Mouse (Mus musculus) midbrain, embryonic 14.5 days (tissue): ENCODE measurements around the gene Shb. TPM values are rescaled to one million over a fixed set of nuclear protein-coding genes. Genes with fewer than 3 reads are reported as not detected.

ENCODE experiments used
- ATAC-seq: fragments of 200-750 bp; cut with Nextera tagmentation; 2 replicates; pipeline ENCODE4 v1.8.0; 2017; ENCODE audit warnings: moderate number of reproducible peaks, moderate library complexity; ENCODE audit not compliant: low FRiP score, low TSS enrichment
- DNase-seq: peaks from one replicate; pipeline ENCODE4 v3.0.0-alpha.2; 2015
- H3K27ac ChIP-seq: fragments of 300-500 bp; sonication (generic); replicated peaks from 2 replicates; pipeline ENCODE4 v1.5.1; 2014; ENCODE audit warnings: mild to moderate bottlenecking, low read depth, low read length, moderate library complexity
- H3K27me3 ChIP-seq: fragments of 300-500 bp; sonication (generic); 2 replicates; pipeline ENCODE4 v1.6.1; 2014; ENCODE audit warnings: low read length, control low read depth, mixed read lengths; ENCODE audit not compliant: control insufficient read depth, insufficient read depth
- H3K36me3 ChIP-seq: fragments of 300-500 bp; sonication (generic); 2 replicates; pipeline ENCODE4 v1.6.1; 2014; ENCODE audit warnings: low read length, control low read depth; ENCODE audit not compliant: control insufficient read depth, insufficient read depth
- H3K4me1 ChIP-seq: fragments of 300-500 bp; sonication (generic); 2 replicates; pipeline ENCODE4 v1.6.1; 2014; ENCODE audit warnings: mild to moderate bottlenecking, antibody characterized with exemption, low read length, control low read depth; ENCODE audit not compliant: control insufficient read depth, insufficient read depth
- H3K4me2 ChIP-seq: fragments of 300-500 bp; sonication (generic); 2 replicates; pipeline ENCODE4 v1.6.1; 2014; ENCODE audit warnings: mild to moderate bottlenecking, low read length, moderate library complexity
- H3K4me3 ChIP-seq: fragments of 300-500 bp; sonication (generic); replicated peaks from 2 replicates; pipeline ENCODE4 v1.5.1; 2014; ENCODE audit warnings: low read depth, low read length
- H3K9ac ChIP-seq: fragments of 300-500 bp; sonication (generic); replicated peaks from 2 replicates; pipeline ENCODE4 v1.6.1; 2014; ENCODE audit warnings: mild to moderate bottlenecking, low read length, moderate library complexity
- H3K9me3 ChIP-seq: fragments of 300-500 bp; sonication (generic); 2 replicates; pipeline ENCODE4 v1.6.1; 2016; ENCODE audit warnings: low read length, control low read depth, mixed read lengths; ENCODE audit not compliant: control insufficient read depth
- WGBS: fragments of 180-500 bp; shearing (Covaris S2); extraction: QIAGEN DNeasy Blood & Tissue Kit; methylation state at CpG from one replicate; pipeline ENCODE4 v1.1.7; 2014; 5-methylcytosine and 5-hydroxymethylcytosine counted together
- polyA plus RNA-seq: library from polyadenylated mRNA; unstranded; fragments of >200 nt; fragmentation: Nextera tagmentation; extraction: Ambion mirVana; gene quantifications from 2 replicates; pipeline ENCODE4 v1.2.1, GENCODE M21; 2014

Shb gene
- polyA plus RNA-seq, 1 experiment from 2014 or later: 10.2 TPM

- DNase-seq (peak; percentile 59), ATAC-seq (peak; percentile 9; the same call in 1 of the 2 replicates)
- H3K9me3 ChIP-seq: no peaks in the 10 kb centered on the region
- peaks cover 19% of the 10 kb centered on the region for H3K36me3 ChIP-seq
- peaks cover 23% of the 10 kb centered on the region for H3K4me1 ChIP-seq
- peak overlapping the region; percentile 96 for H3K9ac ChIP-seq
- H3K27ac ChIP-seq: peak overlapping the region; percentile 92
- WGBS: under 1% methylated on average over 19 of the region's 19 CpGs
- peak overlapping the region; percentile 57 for H3K4me2 ChIP-seq
- peak overlapping the region; percentile 98 for H3K4me3 ChIP-seq
- H3K27me3 ChIP-seq: no peaks in the 10 kb centered on the region
These were observed 124.5 kb downstream of the Shb start for GRCm38 (mm10) chr4:45407703-45408334.

- 63% methylated on average over 5 of the region's 5 CpGs for WGBS
- no peak overlapping the region for H3K27ac ChIP-seq
- peaks cover 23% of the 10 kb centered on the region for H3K4me1 ChIP-seq
- ATAC-seq (no peak), DNase-seq (no peak)
- peaks cover 24% of the 10 kb centered on the region for H3K36me3 ChIP-seq
- peak overlapping the region; percentile 57 for H3K4me2 ChIP-seq
- H3K27me3 ChIP-seq: no peaks in the 10 kb centered on the region
- H3K9ac ChIP-seq: peak overlapping the region; percentile 96
- H3K9me3 ChIP-seq: no peaks in the 10 kb centered on the region
- H3K4me3 ChIP-seq: peak overlapping the region; percentile 98
These were observed 125.1 kb downstream of the Shb start for GRCm38 (mm10) chr4:45407001-45407702.

GRCm38 (mm10) chr4:45406397-45406796 lies 125.9 kb downstream of the Shb start:
- peak overlapping the region; percentile 57 for H3K4me2 ChIP-seq
- DNase-seq (no peak), ATAC-seq (no peak)
- H3K36me3 ChIP-seq: peaks cover 29% of the 10 kb centered on the region
- peaks cover 23% of the 10 kb centered on the region for H3K4me1 ChIP-seq
- H3K9me3 ChIP-seq: no peaks in the 10 kb centered on the region
- H3K27ac ChIP-seq: no peak overlapping the region
- H3K9ac ChIP-seq: peak overlapping the region; percentile 37
- WGBS: 67% methylated on average over 7 of the region's 7 CpGs
- peak overlapping the region; percentile 98 for H3K4me3 ChIP-seq
- H3K27me3 ChIP-seq: no peaks in the 10 kb centered on the region

GRCm38 (mm10) chr4:45405315-45405714 lies 127.0 kb downstream of the Shb start:
- 81% methylated on average over 7 of the region's 7 CpGs for WGBS

GRCm38 (mm10) chr4:45404086-45404485 lies 128.2 kb downstream of the Shb start:
- no peaks in the 10 kb centered on the region for H3K9me3 ChIP-seq
- DNase-seq: no peak
- peaks cover 46% of the 10 kb centered on the region for H3K36me3 ChIP-seq
- H3K4me2 ChIP-seq: no peak overlapping the region
- H3K27me3 ChIP-seq: no peaks in the 10 kb centered on the region
- no peak overlapping the region for H3K9ac ChIP-seq
- no peak for ATAC-seq
- no peak overlapping the region for H3K4me3 ChIP-seq
- WGBS: 94% methylated on average over 7 of the region's 7 CpGs
- H3K27ac ChIP-seq: no peak overlapping the region
- peaks cover 19% of the 10 kb centered on the region for H3K4me1 ChIP-seq

More at GRCm38 (mm10) chr4:45405315-45405714, 127.0 kb downstream of the Shb start:
- no peak overlapping the region for H3K4me3 ChIP-seq
- peaks cover 34% of the 10 kb centered on the region for H3K36me3 ChIP-seq
- ATAC-seq (no peak), DNase-seq (no peak)
- no peak overlapping the region for H3K27ac ChIP-seq
- peaks cover 23% of the 10 kb centered on the region for H3K4me1 ChIP-seq
- no peak overlapping the region for H3K9ac ChIP-seq
- no peaks in the 10 kb centered on the region for H3K9me3 ChIP-seq
- H3K4me2 ChIP-seq: no peak overlapping the region
- no peaks in the 10 kb centered on the region for H3K27me3 ChIP-seq

- Histone ChIP-seq H3K9me3 (no peaks in the 10 kb centered on the region), H3K4me1 (peaks cover 16% of the 10 kb centered on the region), H3K27ac (no peak overlapping the region), H3K27me3 (no peaks in the 10 kb centered on the region), H3K9ac (no peak overlapping the region), H3K4me3 (no peak overlapping the region), H3K36me3 (peaks cover 52% of the 10 kb centered on the region), H3K4me2 (no peak overlapping the region)
- no peak for ATAC-seq
- DNase-seq: no peak
- WGBS: 95% methylated on average over 7 of the region's 7 CpGs
These were observed 128.8 kb downstream of the Shb start for GRCm38 (mm10) chr4:45403499-45403878.

GRCm38 (mm10) chr4:45402878-45403498 lies 129.3 kb downstream of the Shb start:
- peaks cover 16% of the 10 kb centered on the region for H3K4me1 ChIP-seq
- H3K36me3 ChIP-seq: peaks cover 54% of the 10 kb centered on the region
- no peaks in the 10 kb centered on the region for H3K27me3 ChIP-seq
- no peak overlapping the region for H3K4me3 ChIP-seq
- no peak overlapping the region for H3K27ac ChIP-seq
- WGBS: 87% methylated on average over 7 of the region's 7 CpGs
- ATAC-seq: no peak
- H3K4me2 ChIP-seq: no peak overlapping the region
- no peak for DNase-seq
- H3K9ac ChIP-seq: no peak overlapping the region
- H3K9me3 ChIP-seq: no peaks in the 10 kb centered on the region

- Histone ChIP-seq H3K27me3 (no peaks in the 10 kb centered on the region), H3K4me3 (no peak overlapping the region), H3K9ac (no peak overlapping the region), H3K9me3 (no peaks in the 10 kb centered on the region), H3K4me1 (peaks cover 12% of the 10 kb centered on the region), H3K27ac (no peak overlapping the region), H3K4me2 (no peak overlapping the region), H3K36me3 (peaks cover 61% of the 10 kb centered on the region)
- DNase-seq (no peak), ATAC-seq (no peak)
- WGBS: 94% methylated on average over 4 of the region's 4 CpGs
These were observed 130.0 kb downstream of the Shb start for GRCm38 (mm10) chr4:45402281-45402680.
